Mouse (Mus musculus) stomach, postnatal 0 days (tissue): ENCODE data around the gene Prcd.

Experiments
- CTCF ChIP-seq: IDR thresholded peaks from 2 replicates; pipeline ENCODE4 v1.5.1; 2016; ENCODE audit warnings: antibody characterized with exemption, low read depth, mild to moderate bottlenecking, moderate library complexity
- EP300 ChIP-seq: optimal IDR thresholded peaks from 2 replicates; pipeline ENCODE3; 2016; ENCODE audit warnings: antibody characterized with exemption

DNA sequence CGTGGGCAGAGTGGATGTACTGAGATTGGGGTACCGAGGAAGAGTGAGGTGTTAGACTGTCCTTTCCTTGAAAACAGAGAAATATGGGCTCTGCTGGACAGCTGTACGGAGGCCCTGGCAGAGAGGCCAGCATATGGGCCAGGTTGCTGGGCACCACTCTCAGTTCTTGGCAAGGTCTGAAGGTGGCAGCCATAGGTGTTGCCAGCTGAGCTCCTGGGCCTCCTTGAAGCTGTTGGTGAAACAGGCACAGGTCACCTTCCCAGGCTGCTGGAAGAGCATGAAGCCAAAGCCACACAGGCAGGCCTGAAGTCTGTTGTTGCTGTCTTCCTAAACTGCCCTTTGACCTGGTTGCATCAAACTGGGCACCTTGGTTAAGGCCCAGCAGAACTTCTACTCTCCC, 11.6 kb upstream of the Prcd start:
- TF ChIP-seq CTCF = no peak
- TF ChIP-seq EP300 = no peak
